Mouse (Mus musculus) lung, embryonic 16.5 days (tissue): ENCODE measurements around the gene Cmklr1. TPM values are rescaled to one million over a fixed set of nuclear protein-coding genes. Genes with fewer than 3 reads are reported as not detected.

ENCODE experiments used
- ATAC-seq: fragments of 200-750 bp; cut with Nextera tagmentation; 2 replicates; pipeline ENCODE4 v1.8.0; 2017; ENCODE audit warnings: low read depth, mild to moderate bottlenecking, moderate library complexity
- H3K27ac ChIP-seq: fragments of 300-500 bp; sonication (generic); 2 replicates; pipeline ENCODE4 v1.5.1; 2014; ENCODE audit warnings: mild to moderate bottlenecking, control low read depth, low read length
- H3K27me3 ChIP-seq: fragments of 300-500 bp; sonication (generic); 2 replicates; pipeline ENCODE4 v1.6.1; 2014; ENCODE audit warnings: low read depth, low read length, mixed read lengths; ENCODE audit not compliant: control insufficient read depth, insufficient read depth
- H3K36me3 ChIP-seq: fragments of 300-500 bp; sonication (generic); 2 replicates; pipeline ENCODE4 v1.6.1; 2014; ENCODE audit warnings: low read length; ENCODE audit not compliant: control insufficient read depth, insufficient read depth
- H3K4me1 ChIP-seq: fragments of 300-500 bp; sonication (generic); replicated peaks from 2 replicates; pipeline ENCODE4 v1.6.1; 2014; ENCODE audit warnings: low read length, mixed read lengths; ENCODE audit not compliant: control insufficient read depth, insufficient read depth
- H3K4me2 ChIP-seq: fragments of 300-500 bp; sonication (generic); 2 replicates; pipeline ENCODE4 v1.6.1; 2014; ENCODE audit warnings: low read depth, low read length, control low read depth
- H3K4me3 ChIP-seq: fragments of 300-500 bp; sonication (generic); 2 replicates; pipeline ENCODE4 v1.5.1; 2014; ENCODE audit warnings: mild to moderate bottlenecking, low read length, control low read depth
- H3K9ac ChIP-seq: fragments of 300-500 bp; sonication (generic); 2 replicates; pipeline ENCODE4 v1.6.1; 2014; ENCODE audit warnings: low read length, control low read depth
- H3K9me3 ChIP-seq: fragments of 300-500 bp; sonication (generic); 2 replicates; pipeline ENCODE4 v1.6.1; 2016; ENCODE audit warnings: low read length; ENCODE audit not compliant: control insufficient read depth
- WGBS: fragments of 180-500 bp; shearing (Covaris S2); extraction: QIAGEN DNeasy Blood & Tissue Kit; methylation state at CpG from one replicate; pipeline ENCODE4 v1.1.7; 2014; 5-methylcytosine and 5-hydroxymethylcytosine counted together
- polyA plus RNA-seq: library from polyadenylated mRNA; unstranded; fragments of >200 nt; fragmentation: Nextera tagmentation; extraction: Ambion mirVana; gene quantifications from 2 replicates; pipeline ENCODE4 v1.2.1, GENCODE M21; 2015

Gene Cmklr1
- polyA plus RNA-seq, 1 experiment from 2014 or later: 14.0 TPM

DNA sequence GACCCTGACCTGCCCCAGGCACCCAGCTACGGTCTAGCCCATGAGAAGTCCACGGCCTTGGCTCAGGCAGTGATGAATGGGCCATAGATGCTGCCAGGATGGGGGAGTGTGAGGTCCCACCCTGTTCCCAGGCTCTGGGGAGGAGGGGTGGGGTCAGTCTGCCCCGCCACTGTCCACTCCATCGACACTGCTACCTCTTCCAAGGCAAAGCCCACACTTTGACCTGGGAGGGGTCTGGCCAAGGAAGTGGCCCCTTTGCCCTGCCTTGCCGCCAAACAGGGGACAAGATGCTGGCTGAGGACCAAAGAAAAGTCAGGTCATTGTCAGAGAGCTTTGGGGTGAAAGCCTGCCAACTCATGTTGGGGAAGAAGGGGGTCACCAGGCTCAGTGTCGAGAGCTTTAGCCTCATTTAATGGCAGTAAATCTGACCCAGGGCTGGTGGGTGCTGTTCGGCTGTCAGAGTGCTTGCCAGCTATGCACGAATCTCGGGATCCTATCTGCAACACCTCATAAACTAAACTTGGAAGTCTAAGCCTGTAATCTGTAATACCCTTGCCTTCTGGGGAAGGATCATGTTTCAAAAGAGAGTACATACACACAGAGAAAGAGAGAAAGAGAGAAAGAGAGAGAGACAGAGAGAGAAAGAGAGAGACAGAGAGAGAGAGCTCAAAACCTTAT lies 17.1 kb downstream of the Cmklr1 start:
- H3K4me3 ChIP-seq: no peak overlapping the region
- H3K9ac ChIP-seq: no peak overlapping the region
- H3K27me3 ChIP-seq: no peaks in the 10 kb centered on the region
- ATAC-seq: peak; percentile 82
- H3K36me3 ChIP-seq: no peaks in the 10 kb centered on the region
- no peaks in the 10 kb centered on the region for H3K9me3 ChIP-seq
- peak overlapping the region; percentile 5; the same call in 1 of the 2 replicates for H3K4me2 ChIP-seq
- H3K4me1 ChIP-seq: peaks cover 55% of the 10 kb centered on the region
- H3K27ac ChIP-seq: peak overlapping the region; percentile 78
- 18% methylated on average over 9 of the region's 9 CpGs for WGBS

GRCm38 (mm10) chr5:113630116-113630515 lies 20.1 kb downstream of the Cmklr1 start:
- Histone ChIP-seq H3K9ac (no peak overlapping the region), H3K4me2 (no peak overlapping the region), H3K27me3 (no peaks in the 10 kb centered on the region), H3K36me3 (no peaks in the 10 kb centered on the region), H3K4me1 (peaks cover 61% of the 10 kb centered on the region), H3K4me3 (no peak overlapping the region), H3K27ac (peak overlapping the region; percentile 29; the same call in 1 of the 2 replicates), H3K9me3 (no peaks in the 10 kb centered on the region)
- no peak for ATAC-seq
- WGBS: 52% methylated on average over 10 of the region's 10 CpGs

DNA sequence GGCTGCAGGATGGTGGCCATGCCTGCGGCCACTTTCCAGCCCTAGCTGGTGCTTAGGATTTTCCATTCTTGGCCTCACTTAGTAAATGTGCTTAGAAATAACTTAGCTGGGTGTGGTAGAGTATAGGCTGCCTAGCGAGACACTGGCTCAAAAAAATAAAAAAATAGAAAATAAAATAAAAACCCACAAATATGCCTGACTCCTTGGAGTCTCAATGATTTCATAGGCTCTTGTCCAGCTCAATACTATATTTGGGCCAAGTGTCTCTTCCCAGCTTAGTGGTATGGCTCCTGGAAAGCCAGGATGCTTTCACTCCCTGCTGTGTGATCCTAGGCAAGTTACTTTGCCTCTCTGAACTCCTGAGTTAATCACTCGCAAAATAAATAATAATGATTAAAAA lies 21.0 kb downstream of the Cmklr1 start:
- no peak overlapping the region for H3K4me2 ChIP-seq
- no peaks in the 10 kb centered on the region for H3K9me3 ChIP-seq
- H3K27ac ChIP-seq: 0 out of 2 replicates have a peak overlapping the region, but pooled peaks have one; percentile 34
- H3K4me3 ChIP-seq: no peak overlapping the region
- ATAC-seq: no peak
- WGBS: 78% methylated on average over 3 of the region's 3 CpGs
- no peak overlapping the region for H3K9ac ChIP-seq
- no peaks in the 10 kb centered on the region for H3K36me3 ChIP-seq
- H3K4me1 ChIP-seq: peaks cover 52% of the 10 kb centered on the region
- no peaks in the 10 kb centered on the region for H3K27me3 ChIP-seq

DNA sequence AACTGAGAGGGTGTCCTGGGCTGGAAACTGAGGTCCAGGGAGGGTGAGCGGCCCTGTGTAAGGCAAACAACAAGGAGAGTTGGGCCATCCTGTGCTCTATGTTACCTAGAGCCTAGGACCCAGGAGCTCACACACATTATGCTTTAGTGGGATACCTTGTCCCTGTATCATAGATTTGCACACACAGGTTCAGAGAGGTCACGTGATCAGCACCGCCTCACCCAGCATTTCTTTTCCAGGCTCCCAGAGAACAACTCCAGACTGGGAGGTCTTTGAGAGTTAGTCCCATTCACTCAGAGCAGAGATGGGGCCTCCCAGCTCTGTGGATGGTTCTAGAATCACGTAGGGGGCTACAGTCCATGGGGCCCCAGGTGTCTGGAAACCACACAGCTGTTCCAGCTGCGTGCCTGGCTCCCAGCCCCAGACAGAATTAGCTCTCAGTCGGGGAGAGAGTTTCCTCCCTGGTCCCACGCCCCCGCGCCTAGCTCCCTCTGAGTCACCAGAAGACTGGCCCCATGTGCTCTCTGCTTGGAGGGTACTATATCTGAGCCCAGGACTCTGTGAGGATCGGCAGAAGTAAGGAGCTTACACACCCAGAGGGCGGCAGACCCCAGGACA lies 22.3 kb downstream of the Cmklr1 start:
- ATAC-seq: peak; percentile 64
- Histone ChIP-seq H3K4me1 (peaks cover 46% of the 10 kb centered on the region), H3K4me2 (peak overlapping the region; percentile 6; the same call in 1 of the 2 replicates), H3K36me3 (no peaks in the 10 kb centered on the region), H3K4me3 (no peak overlapping the region), H3K27me3 (no peaks in the 10 kb centered on the region), H3K27ac (peak overlapping the region; percentile 60; the same call in 1 of the 2 replicates), H3K9me3 (no peaks in the 10 kb centered on the region), H3K9ac (no peak overlapping the region)
- WGBS: 22% methylated on average over 11 of the region's 11 CpGs

DNA sequence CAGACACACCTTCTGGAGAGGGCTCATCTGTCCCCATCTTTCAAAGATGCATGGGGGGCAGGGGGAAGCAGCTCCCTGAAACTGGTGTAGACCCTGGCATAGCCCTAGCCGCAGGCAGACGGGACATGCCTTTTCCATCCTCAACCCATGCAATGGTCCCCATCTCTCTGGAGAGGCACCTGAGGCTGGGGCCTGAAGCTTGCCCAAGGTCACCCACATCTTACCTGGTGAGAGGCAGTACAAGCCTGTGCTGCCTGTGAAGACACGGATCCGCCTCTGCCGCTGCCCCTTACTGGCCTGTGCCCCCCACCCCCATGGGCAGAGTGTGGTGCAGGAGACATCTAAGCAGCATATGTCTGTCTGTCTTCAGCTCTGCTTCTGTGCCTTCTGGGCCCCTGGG lies 23.2 kb downstream of the Cmklr1 start:
- Histone ChIP-seq H3K9ac (no peak overlapping the region), H3K27me3 (no peaks in the 10 kb centered on the region), H3K36me3 (no peaks in the 10 kb centered on the region), H3K4me1 (peaks cover 42% of the 10 kb centered on the region), H3K27ac (no peak overlapping the region), H3K9me3 (no peaks in the 10 kb centered on the region), H3K4me2 (no peak overlapping the region), H3K4me3 (no peak overlapping the region)
- no peak for ATAC-seq
- 57% methylated on average over 5 of the region's 5 CpGs for WGBS

DNA sequence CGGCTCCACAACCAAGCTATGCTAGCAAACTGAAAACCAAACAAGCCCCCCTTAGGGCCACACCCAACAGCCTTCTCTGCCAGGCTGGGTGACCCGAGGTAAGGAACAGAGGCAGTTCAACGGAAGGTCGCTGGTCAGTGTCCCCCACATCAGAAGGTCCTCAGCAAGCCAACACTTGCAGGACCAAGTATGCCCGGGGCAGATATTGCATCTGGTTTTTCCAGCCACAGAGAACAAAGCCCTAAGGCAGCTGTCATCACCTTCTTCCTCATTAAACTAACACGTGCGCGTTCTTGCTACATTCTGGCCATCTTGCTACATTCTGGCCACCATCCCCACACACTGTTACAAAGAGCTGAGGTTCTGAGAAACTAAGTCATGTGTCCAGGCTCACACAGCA lies 23.9 kb downstream of the Cmklr1 start:
- ATAC-seq: peak; percentile 39; the same call in 1 of the 2 replicates
- no peaks in the 10 kb centered on the region for H3K27me3 ChIP-seq
- H3K27ac ChIP-seq: no peak overlapping the region
- H3K36me3 ChIP-seq: no peaks in the 10 kb centered on the region
- H3K9ac ChIP-seq: no peak overlapping the region
- H3K4me3 ChIP-seq: no peak overlapping the region
- H3K4me2 ChIP-seq: no peak overlapping the region
- 39% methylated on average over 8 of the region's 8 CpGs for WGBS
- no peaks in the 10 kb centered on the region for H3K9me3 ChIP-seq
- peaks cover 41% of the 10 kb centered on the region for H3K4me1 ChIP-seq

GRCm38 (mm10) chr5:113625068-113625467 lies 25.2 kb downstream of the Cmklr1 start:
- no peak for ATAC-seq
- Histone ChIP-seq H3K27me3 (no peaks in the 10 kb centered on the region), H3K36me3 (no peaks in the 10 kb centered on the region), H3K9ac (no peak overlapping the region), H3K4me2 (no peak overlapping the region), H3K4me1 (peaks cover 30% of the 10 kb centered on the region), H3K9me3 (no peaks in the 10 kb centered on the region), H3K27ac (no peak overlapping the region), H3K4me3 (no peak overlapping the region)
- WGBS: 61% methylated on average over 4 of the region's 4 CpGs

DNA sequence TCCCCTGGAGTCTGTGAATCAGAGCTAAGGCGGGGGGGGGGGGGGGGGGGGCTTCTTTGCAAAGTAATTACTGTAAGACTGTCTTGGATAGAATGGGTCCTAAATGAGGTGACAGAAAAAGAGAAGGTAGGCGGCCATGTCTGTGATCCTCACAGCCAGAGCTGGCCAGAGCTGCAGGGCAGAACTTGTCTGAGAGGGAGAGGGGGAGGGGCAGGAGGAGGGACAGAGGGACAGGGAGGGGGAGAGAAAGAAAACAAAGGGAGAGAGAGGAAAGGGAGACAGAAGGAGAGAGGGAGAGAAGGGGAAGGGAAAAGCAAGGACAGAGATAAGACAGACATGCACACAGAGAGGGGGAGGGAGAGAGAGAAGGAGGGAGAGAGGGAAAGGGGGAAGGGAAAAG lies 27.2 kb downstream of the Cmklr1 start:
- WGBS: 8% methylated on average over 1 of the region's 2 CpGs
- Histone ChIP-seq H3K4me1 (peaks cover 19% of the 10 kb centered on the region), H3K9me3 (no peaks in the 10 kb centered on the region), H3K4me2 (no peak overlapping the region), H3K27me3 (no peaks in the 10 kb centered on the region), H3K36me3 (no peaks in the 10 kb centered on the region), H3K9ac (no peak overlapping the region), H3K4me3 (no peak overlapping the region), H3K27ac (no peak overlapping the region)
- ATAC-seq: no peak

DNA sequence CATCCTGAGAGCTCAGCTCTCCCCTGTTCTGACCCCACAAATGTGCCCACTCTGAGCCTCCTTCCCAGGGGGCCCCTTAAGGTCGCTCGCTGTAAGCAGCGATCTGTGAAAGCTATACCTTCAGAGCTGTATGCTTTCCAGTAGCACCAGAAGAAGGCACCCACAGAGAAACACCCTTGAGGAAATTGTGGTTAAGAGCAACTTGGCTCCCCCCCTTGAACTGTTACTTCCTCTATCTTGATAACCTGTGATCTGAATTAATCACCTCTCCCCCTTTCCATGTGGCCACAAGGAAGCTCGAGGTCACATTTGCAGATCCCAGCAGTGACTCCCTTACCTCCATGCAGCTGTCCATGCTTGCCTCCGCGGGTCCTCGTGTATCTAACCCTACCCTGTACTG lies 29.2 kb downstream of the Cmklr1 start:
- 59% methylated on average over 7 of the region's 7 CpGs for WGBS
- Histone ChIP-seq H3K9ac (no peak overlapping the region), H3K27me3 (no peaks in the 10 kb centered on the region), H3K4me3 (no peak overlapping the region), H3K36me3 (no peaks in the 10 kb centered on the region; the same call in 1 of the 2 replicates), H3K4me1 (peaks cover 4% of the 10 kb centered on the region), H3K4me2 (no peak overlapping the region), H3K9me3 (no peaks in the 10 kb centered on the region), H3K27ac (no peak overlapping the region)
- no peak for ATAC-seq
